Mouse (Mus musculus): ENCODE measurements around the gene Dlgap5.

- TF ChIP-seq CTCF (IDR thresholded peaks at IDR 0.05; ENCODE audit: low read depth) (no peak), EP300 (IDR thresholded peaks at IDR 0.05; ENCODE audit: low read depth) (no peak)
Measured at GRCm38 (mm10) chr14:47384653-47385052, 33.6 kb downstream of the Dlgap5 start.
